Mouse (Mus musculus) forebrain, embryonic 12.5 days (tissue): ENCODE results near the gene Oas1d. TPM values are rescaled to one million over a fixed set of nuclear protein-coding genes. Genes with fewer than 3 reads are reported as not detected.

ENCODE experiments used
- ATAC-seq: fragments of 200-750 bp; cut with Nextera tagmentation; 2 replicates; pipeline ENCODE4 v1.8.0; 2017; ENCODE audit warnings: moderate TSS enrichment; ENCODE audit not compliant: low FRiP score
- H3K27ac ChIP-seq: fragments of 300-500 bp; sonication (generic); 2 replicates; pipeline ENCODE4 v1.5.1; 2016; ENCODE audit warnings: mild to moderate bottlenecking
- H3K27me3 ChIP-seq: fragments of 300-500 bp; sonication (generic); 2 replicates; pipeline ENCODE4 v1.6.1; 2016; ENCODE audit warnings: mild to moderate bottlenecking
- H3K36me3 ChIP-seq: fragments of 300-500 bp; sonication (generic); replicated peaks from 2 replicates; pipeline ENCODE4 v1.6.1; 2016; ENCODE audit warnings: mild to moderate bottlenecking
- H3K4me1 ChIP-seq: fragments of 300-500 bp; sonication (generic); 2 replicates; pipeline ENCODE4 v1.6.1; 2016
- H3K4me2 ChIP-seq: fragments of 300-500 bp; sonication (generic); 2 replicates; pipeline ENCODE4 v1.6.1; 2016; ENCODE audit warnings: mild to moderate bottlenecking, moderate library complexity
- H3K4me3 ChIP-seq: fragments of 300-500 bp; sonication (generic); replicated peaks from 2 replicates; pipeline ENCODE4 v1.5.1; 2016; ENCODE audit warnings: mild to moderate bottlenecking
- H3K9ac ChIP-seq: fragments of 300-500 bp; sonication (generic); 2 replicates; pipeline ENCODE4 v1.6.1; 2016; ENCODE audit warnings: mild to moderate bottlenecking
- H3K9me3 ChIP-seq: fragments of 300-500 bp; sonication (generic); 2 replicates; pipeline ENCODE4 v1.6.1; 2016
- WGBS: fragments of 180-500 bp; shearing (Covaris S2); methylation state at CpG from one replicate; pipeline ENCODE4 v1.1.7; 2016; 5-methylcytosine and 5-hydroxymethylcytosine counted together
- polyA plus RNA-seq: library from polyadenylated mRNA; unstranded; fragments of >200 nt; fragmentation: Nextera tagmentation; extraction: Ambion mirVana; gene quantifications from 2 replicates; pipeline ENCODE4 v1.2.1, GENCODE M21; 2016

The Oas1d gene
- polyA plus RNA-seq, 1 experiment from 2014 or later, result not detected

GRCm38 (mm10) chr5:120961004-120961403 lies 46.7 kb downstream of the Oas1d start:
- Histone ChIP-seq H3K27ac (no peak overlapping the region), H3K4me2 (no peak overlapping the region), H3K27me3 (no peaks in the 10 kb centered on the region), H3K4me3 (no peak overlapping the region), H3K36me3 (no peaks in the 10 kb centered on the region), H3K4me1 (no peaks in the 10 kb centered on the region), H3K9ac (no peak overlapping the region), H3K9me3 (no peaks in the 10 kb centered on the region)
- ATAC-seq, result no peak
- WGBS, result 54% methylated on average over 4 of the region's 4 CpGs

GRCm38 (mm10) chr5:120966156-120966555 lies 51.8 kb downstream of the Oas1d start:
- no peaks in the 10 kb centered on the region for H3K36me3 ChIP-seq
- H3K4me3 ChIP-seq, result no peak overlapping the region
- no peaks in the 10 kb centered on the region for H3K27me3 ChIP-seq
- WGBS, result 88% methylated on average over 4 of the region's 4 CpGs
- H3K4me1 ChIP-seq, result no peaks in the 10 kb centered on the region; the same call in 1 of the 2 replicates
- H3K4me2 ChIP-seq, result no peak overlapping the region
- H3K9me3 ChIP-seq, result no peaks in the 10 kb centered on the region
- H3K27ac ChIP-seq, result no peak overlapping the region
- H3K9ac ChIP-seq, result no peak overlapping the region
- ATAC-seq, result no peak

- Histone ChIP-seq H3K4me3 (no peak overlapping the region), H3K27ac (no peak overlapping the region), H3K9ac (no peak overlapping the region), H3K27me3 (no peaks in the 10 kb centered on the region), H3K36me3 (no peaks in the 10 kb centered on the region), H3K4me1 (no peaks in the 10 kb centered on the region; the same call in 1 of the 2 replicates), H3K9me3 (no peaks in the 10 kb centered on the region), H3K4me2 (no peak overlapping the region)
- 89% methylated on average over 8 of the region's 8 CpGs for WGBS
- ATAC-seq, result no peak
These were observed 52.6 kb downstream of the Oas1d start for GRCm38 (mm10) chr5:120966894-120967293.

- Histone ChIP-seq H3K4me3 (no peak overlapping the region), H3K4me1 (no peaks in the 10 kb centered on the region; the same call in 1 of the 2 replicates), H3K9me3 (no peaks in the 10 kb centered on the region), H3K9ac (no peak overlapping the region), H3K36me3 (no peaks in the 10 kb centered on the region), H3K27me3 (no peaks in the 10 kb centered on the region), H3K4me2 (no peak overlapping the region), H3K27ac (no peak overlapping the region)
- no peak for ATAC-seq
- 81% methylated on average over 13 of the region's 13 CpGs for WGBS
These were observed 53.2 kb downstream of the Oas1d start for GRCm38 (mm10) chr5:120967355-120968133.

GRCm38 (mm10) chr5:120968134-120968532 lies 53.8 kb downstream of the Oas1d start:
- Histone ChIP-seq H3K36me3 (no peaks in the 10 kb centered on the region), H3K9me3 (no peaks in the 10 kb centered on the region), H3K27ac (no peak overlapping the region), H3K9ac (no peak overlapping the region), H3K4me1 (no peaks in the 10 kb centered on the region; the same call in 1 of the 2 replicates), H3K4me3 (no peak overlapping the region), H3K4me2 (no peak overlapping the region), H3K27me3 (no peaks in the 10 kb centered on the region)
- ATAC-seq, result no peak
- WGBS, result 71% methylated on average over 4 of the region's 4 CpGs

GRCm38 (mm10) chr5:120968799-120969198 lies 54.5 kb downstream of the Oas1d start:
- H3K9me3 ChIP-seq, result no peaks in the 10 kb centered on the region
- 83% methylated on average over 8 of the region's 8 CpGs for WGBS
- H3K36me3 ChIP-seq, result no peaks in the 10 kb centered on the region
- no peaks in the 10 kb centered on the region; the same call in 1 of the 2 replicates for H3K4me1 ChIP-seq
- no peak overlapping the region for H3K9ac ChIP-seq
- no peak for ATAC-seq
- H3K4me2 ChIP-seq, result no peak overlapping the region
- H3K27me3 ChIP-seq, result no peaks in the 10 kb centered on the region
- H3K4me3 ChIP-seq, result no peak overlapping the region
- no peak overlapping the region for H3K27ac ChIP-seq

GRCm38 (mm10) chr5:120969703-120970102 lies 55.4 kb downstream of the Oas1d start:
- no peaks in the 10 kb centered on the region; the same call in 1 of the 2 replicates for H3K4me1 ChIP-seq
- no peak overlapping the region for H3K4me2 ChIP-seq
- H3K9me3 ChIP-seq, result no peaks in the 10 kb centered on the region
- H3K36me3 ChIP-seq, result no peaks in the 10 kb centered on the region
- H3K4me3 ChIP-seq, result no peak overlapping the region
- no peak overlapping the region for H3K27ac ChIP-seq
- no peak for ATAC-seq
- no peak overlapping the region for H3K9ac ChIP-seq
- no peaks in the 10 kb centered on the region for H3K27me3 ChIP-seq
- WGBS, result 27% methylated on average over 4 of the region's 4 CpGs

Other genes starting within 250 kb of the Oas1d start
- gene Dtx1, start 202.6 kb upstream of the Oas1d start, polyA plus RNA-seq, result 17.1 and 18.1 TPM in 2 replicates
- gene Oas2, start 164.7 kb upstream of the Oas1d start, polyA plus RNA-seq, result 0.10 and 0.17 TPM in 2 replicates
- gene Oas3, start 136.9 kb upstream of the Oas1d start, polyA plus RNA-seq, result 0.09 and 0.12 TPM in 2 replicates
- gene Oas1e, start 119.0 kb upstream of the Oas1d start, polyA plus RNA-seq, result 0.10 TPM in 1 of 2 replicates, not detected in the other
- 0.49 and 0.51 TPM in 2 replicates for gene Oas1c, start 102.0 kb upstream of the Oas1d start, polyA plus RNA-seq
- gene Oas1f, start 67.2 kb upstream of the Oas1d start, polyA plus RNA-seq, result not detected in 2 replicates
- gene Oas1h, start 53.1 kb upstream of the Oas1d start, polyA plus RNA-seq, result not detected in 2 replicates
- not detected in 2 replicates for gene Oas1g, start 26.9 kb upstream of the Oas1d start, polyA plus RNA-seq
- gene Oas1a, start 7.0 kb upstream of the Oas1d start, polyA plus RNA-seq, result 0.41 and 0.72 TPM in 2 replicates
- gene Rph3a, start 95.6 kb downstream of the Oas1d start, polyA plus RNA-seq, result 4.6 and 5.1 TPM in 2 replicates